Mouse (Mus musculus) limb, embryonic 14.5 days (tissue): ENCODE measurements around the gene Zscan26. TPM values are rescaled to one million over a fixed set of nuclear protein-coding genes. Genes with fewer than 3 reads are reported as not detected.
"Not testable (repeated sequence)": the region's sequence is repeated elsewhere in the genome, so short reads cannot be mapped to it uniquely, and the experiment has no call there.

ENCODE experiments used
- ATAC-seq: fragments of 200-750 bp; cut with Nextera tagmentation; 2 replicates; pipeline ENCODE4 v1.8.0; 2017; ENCODE audit warnings: low read depth, moderate number of reproducible peaks, moderate TSS enrichment; ENCODE audit not compliant: low FRiP score
- DNase-seq: peaks from one replicate; pipeline ENCODE4 v3.0.0-alpha.2; 2015; ENCODE audit warnings: low spot score
- H3K27ac ChIP-seq: fragments of 300-500 bp; sonication (generic); replicated peaks from 2 replicates; pipeline ENCODE4 v1.5.1; 2014; ENCODE audit warnings: low read depth, mild to moderate bottlenecking, low read length, moderate library complexity, mixed read lengths
- H3K27me3 ChIP-seq: fragments of 300-500 bp; sonication (generic); 2 replicates; pipeline ENCODE4 v1.6.1; 2014; ENCODE audit warnings: low read length, mixed read lengths; ENCODE audit not compliant: control insufficient read depth, insufficient read depth
- H3K36me3 ChIP-seq: fragments of 300-500 bp; sonication (generic); 2 replicates; pipeline ENCODE4 v1.6.1; 2014; ENCODE audit warnings: mild to moderate bottlenecking, low read length, moderate library complexity, mixed read lengths; ENCODE audit not compliant: control insufficient read depth, insufficient read depth
- H3K4me1 ChIP-seq: fragments of 300-500 bp; sonication (generic); 2 replicates; pipeline ENCODE4 v1.6.1; 2014; ENCODE audit warnings: antibody characterized with exemption, low read length, mixed read lengths; ENCODE audit not compliant: control insufficient read depth, insufficient read depth
- H3K4me2 ChIP-seq: fragments of 300-500 bp; sonication (generic); replicated peaks from 2 replicates; pipeline ENCODE4 v1.6.1; 2014; ENCODE audit warnings: low read depth, mild to moderate bottlenecking, low read length, moderate library complexity; ENCODE audit not compliant: severe bottlenecking
- H3K4me3 ChIP-seq: fragments of 300-500 bp; sonication (generic); replicated peaks from 2 replicates; pipeline ENCODE4 v1.5.1; 2014; ENCODE audit warnings: low read length
- H3K9ac ChIP-seq: fragments of 300-500 bp; sonication (generic); 2 replicates; pipeline ENCODE4 v1.6.1; 2014; ENCODE audit warnings: mild to moderate bottlenecking, low read depth, low read length, moderate library complexity; ENCODE audit not compliant: severe bottlenecking
- H3K9me3 ChIP-seq: fragments of 300-500 bp; sonication (generic); 2 replicates; pipeline ENCODE4 v1.6.1; 2016; ENCODE audit warnings: low read length; ENCODE audit not compliant: control insufficient read depth
- POLR2A ChIP-seq: fragments of 200-500 bp; IDR thresholded peaks from 2 replicates; pipeline ENCODE4 v1.8.0; 2012; ENCODE audit warnings: inconsistent platforms, mild to moderate bottlenecking, moderate library complexity, borderline replicate concordance; ENCODE audit not compliant: insufficient read depth, insufficient read length; ENCODE audit errors: extremely low read depth
- WGBS: fragments of 180-500 bp; shearing (Covaris S2); extraction: QIAGEN DNeasy Blood & Tissue Kit; methylation state at CpG from one replicate; pipeline ENCODE4 v1.1.7; 2014; 5-methylcytosine and 5-hydroxymethylcytosine counted together
- polyA plus RNA-seq, 2 experiments: library from polyadenylated mRNA; depleted of rRNA in 1 of 2; stranded (reverse) in 1 of 2; unstranded in 1 of 2; fragments of >200 nt; fragmentation: Nextera tagmentation in 1 of 2; extraction: Ambion mirVana in 1 of 2; gene quantifications; 2 replicates each; pipeline versions ENCODE4 v1.2.1 to v1.2.3; 2012 to 2014

Gene Zscan26
- 44.6 and 52.4 TPM in 2 replicates for polyA plus RNA-seq (2012; rRNA removed)
- 17.7 and 20.5 TPM in 2 replicates for polyA plus RNA-seq (2014; fragmentation: Nextera tagmentation; extraction: Ambion mirVana)

- peak; percentile 14; the same call in 1 of the 2 replicates for TF ChIP-seq POLR2A
- peak within 1 kb of the TSS; percentile 77 for H3K9ac ChIP-seq
- H3K4me3 ChIP-seq = peak within 1 kb of the TSS; percentile 79
- peaks cover 8% of the 10 kb centered on the region for H3K4me1 ChIP-seq
- H3K4me2 ChIP-seq = peak within 1 kb of the TSS; percentile 77
- 0% methylated on average over 23 of the region's 23 CpGs for WGBS
- peaks cover 18% of the 10 kb centered on the region for H3K36me3 ChIP-seq
- peak within 1 kb of the TSS; percentile 72; the same call in 1 of the 2 replicates for H3K27ac ChIP-seq
- ATAC-seq (peak; percentile 89), DNase-seq (peak; percentile 88)
- no peaks in the 10 kb centered on the region for H3K9me3 ChIP-seq
- H3K27me3 ChIP-seq = no peaks in the 10 kb centered on the region; the same call in 1 of the 2 replicates
These were observed at the start of gene Zscan26 for GRCm38 (mm10) chr13:21453449-21453848. TSS of gene Zscan26 (minus strand) at chr13:21453730.

- no peak for DNase-seq
- Histone ChIP-seq H3K4me2 (no peak overlapping the region), H3K9me3 (no peaks in the 10 kb centered on the region), H3K9ac (no peak overlapping the region), H3K27me3 (no peaks in the 10 kb centered on the region), H3K27ac (no peak overlapping the region), H3K4me1 (no peaks in the 10 kb centered on the region), H3K36me3 (no peaks in the 10 kb centered on the region), H3K4me3 (no peak overlapping the region)
- no peak for ATAC-seq
- TF ChIP-seq POLR2A = no peak
- 84% methylated on average over 5 of the region's 5 CpGs for WGBS
These were observed 48.8 kb upstream of the Zscan26 start for GRCm38 (mm10) chr13:21502296-21502695.

- H3K9me3 ChIP-seq, DNase-seq, H3K27ac ChIP-seq, H3K4me3 ChIP-seq, H3K27me3 ChIP-seq, H3K4me1 ChIP-seq, H3K4me2 ChIP-seq, ATAC-seq, H3K36me3 ChIP-seq, H3K9ac ChIP-seq: not testable (repeated sequence)
- 92% methylated on average over 17 of the region's 17 CpGs for WGBS
These were observed 47.7 kb upstream of the Zscan26 start, which contains the start of gene Gm11273 for GRCm38 (mm10) chr13:21501182-21501581. TSS of gene Gm11273 (minus strand) at chr13:21501418.

- no peak within 1 kb of the TSS for H3K4me3 ChIP-seq
- no peaks in the 10 kb centered on the region for H3K4me1 ChIP-seq
- no peaks in the 10 kb centered on the region for H3K36me3 ChIP-seq
- TF ChIP-seq POLR2A = no peak
- ATAC-seq (no peak), DNase-seq (no peak)
- no peaks in the 10 kb centered on the region for H3K9me3 ChIP-seq
- H3K9ac ChIP-seq = no peak within 1 kb of the TSS
- no peaks in the 10 kb centered on the region for H3K27me3 ChIP-seq
- H3K4me2 ChIP-seq = no peak within 1 kb of the TSS
- 92% methylated on average over 20 of the region's 21 CpGs for WGBS
- H3K27ac ChIP-seq = no peak within 1 kb of the TSS
These were observed 41.5 kb upstream of the Zscan26 start, which contains the start of gene AK157302 for GRCm38 (mm10) chr13:21495080-21495479. TSS of gene AK157302 (plus strand) at chr13:21495223.

DNA sequence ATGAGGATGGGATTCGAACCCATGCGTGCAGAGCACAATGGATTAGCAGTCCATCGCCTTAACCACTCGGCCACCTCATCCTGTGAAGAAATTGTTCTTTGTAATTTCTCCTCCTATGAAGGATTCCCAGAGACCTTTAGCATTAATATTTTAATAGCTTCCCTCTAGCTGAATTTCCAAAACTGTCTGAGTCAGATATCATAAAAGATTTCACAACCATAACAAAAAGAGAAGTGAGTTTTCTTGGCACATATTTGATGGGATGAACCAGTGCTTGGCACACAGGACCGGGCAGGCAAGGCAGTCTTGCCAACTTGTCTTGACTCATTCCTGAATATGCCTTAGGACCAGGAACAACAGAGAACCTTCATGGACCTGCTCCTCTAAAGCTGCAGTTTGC lies 39.3 kb upstream of the Zscan26 start:
- H3K27me3 ChIP-seq = no peaks in the 10 kb centered on the region
- H3K9ac ChIP-seq = no peak overlapping the region
- H3K4me2 ChIP-seq = no peak overlapping the region
- no peaks in the 10 kb centered on the region for H3K4me1 ChIP-seq
- no peak for DNase-seq
- H3K4me3 ChIP-seq = no peak overlapping the region
- TF ChIP-seq POLR2A = no peak
- no peaks in the 10 kb centered on the region for H3K9me3 ChIP-seq
- no peak for ATAC-seq
- H3K36me3 ChIP-seq = no peaks in the 10 kb centered on the region
- H3K27ac ChIP-seq = no peak overlapping the region
- WGBS = 92% methylated on average over 5 of the region's 5 CpGs

- peaks cover 6% of the 10 kb centered on the region; the same call in 1 of the 2 replicates for H3K9me3 ChIP-seq
- no peaks in the 10 kb centered on the region for H3K4me1 ChIP-seq
- WGBS = 89% methylated on average over 1 of the region's 1 CpGs
- no peak overlapping the region for H3K9ac ChIP-seq
- no peak overlapping the region for H3K27ac ChIP-seq
- TF ChIP-seq POLR2A = no peak
- ATAC-seq = no peak
- no peaks in the 10 kb centered on the region for H3K36me3 ChIP-seq
- no peak overlapping the region for H3K4me2 ChIP-seq
- H3K4me3 ChIP-seq = no peak overlapping the region
- no peaks in the 10 kb centered on the region for H3K27me3 ChIP-seq
- no peak for DNase-seq
These were observed 33.4 kb upstream of the Zscan26 start for GRCm38 (mm10) chr13:21486881-21487280.

DNA sequence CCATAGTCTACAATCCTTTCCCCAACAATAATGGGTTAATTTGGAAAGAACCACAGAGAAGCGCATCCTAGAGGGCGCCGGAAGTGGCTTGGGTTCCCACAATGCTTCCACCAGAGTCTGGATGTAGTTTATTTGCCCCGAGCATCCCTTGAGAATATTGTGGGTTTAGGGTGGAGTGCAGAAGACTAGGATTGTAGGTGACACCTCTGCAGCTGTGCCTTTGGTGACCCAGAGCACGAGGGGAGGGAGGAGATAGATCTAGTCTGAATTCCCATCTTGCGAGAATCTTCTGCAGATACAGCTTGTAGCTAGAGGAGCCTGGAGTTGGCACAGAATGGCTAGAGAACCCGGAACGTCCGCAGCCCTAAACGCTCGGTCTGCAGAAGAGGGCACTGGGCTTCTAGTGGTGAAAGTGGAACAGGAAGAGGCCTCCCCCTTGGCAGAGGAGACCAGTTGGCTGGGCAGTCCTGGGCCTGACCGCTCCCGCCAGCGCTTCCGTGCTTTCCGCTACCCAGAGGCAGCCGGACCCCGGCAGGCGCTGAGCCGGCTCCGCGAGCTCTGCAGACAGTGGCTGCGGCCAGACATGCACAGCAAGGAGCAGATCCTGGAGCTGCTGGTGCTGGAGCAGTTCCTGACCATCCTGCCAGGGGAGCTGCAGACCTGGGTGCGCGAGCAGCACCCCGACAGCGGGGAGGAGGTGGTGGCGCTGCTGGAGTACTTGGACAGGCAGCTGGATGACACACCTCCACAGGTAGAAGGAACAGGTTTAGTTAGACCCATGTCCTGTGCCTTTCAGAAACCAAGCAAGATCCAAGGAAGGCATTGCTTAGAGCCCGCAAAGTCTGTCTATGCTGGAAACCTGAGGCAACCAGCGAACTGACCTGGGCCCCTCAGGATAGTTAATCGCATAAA lies 25.5 kb upstream of the Zscan26 start, which contains the start of the genes Zkscan4 and Gm10065:
Zkscan4 (plus strand) TSS at position 149 of the 912 bp plus-strand sequence.
Gm10065 (minus strand) TSS at position 683 of the 912 bp plus-strand sequence.
- not testable (repeated sequence) for H3K9me3 ChIP-seq, H3K27me3 ChIP-seq, H3K4me1 ChIP-seq, H3K36me3 ChIP-seq
- peak within 1 kb of the TSS; percentile 50 for H3K4me3 ChIP-seq
- peak within 1 kb of the TSS; percentile 60 for H3K9ac ChIP-seq
- ATAC-seq (peak; percentile 81), DNase-seq (peak; percentile 89)
- peak within 1 kb of the TSS; percentile 71 for H3K27ac ChIP-seq
- 3% methylated on average over 22 of the region's 31 CpGs for WGBS
- peak within 1 kb of the TSS; percentile 55 for H3K4me2 ChIP-seq
